Mouse (Mus musculus): ENCODE results near the gene Anapc15.

Anapc15 gene

DNA sequence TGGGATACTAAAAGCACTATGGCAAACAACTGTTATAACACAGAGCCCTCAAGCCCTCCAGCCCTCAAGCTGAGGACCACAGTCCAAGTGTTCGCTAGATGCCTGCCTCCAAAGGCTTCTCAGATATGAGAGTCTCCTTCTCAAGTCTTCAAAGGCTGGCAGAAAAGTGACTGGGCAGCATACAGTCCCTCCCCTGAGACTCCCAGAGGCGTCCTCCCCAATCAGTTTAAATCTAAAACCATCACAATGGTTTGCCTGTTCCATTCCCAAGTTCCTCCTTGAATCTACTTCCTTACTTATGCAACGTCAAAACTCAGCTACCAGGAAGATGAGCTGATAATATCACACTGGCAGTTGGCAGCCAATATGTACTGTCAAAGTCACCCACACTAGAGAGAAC, at the start of gene Anapc15:
Gene Anapc15 (plus strand): TSS at position 301 of the 400 bp plus-strand sequence.
- DNase-seq (ENCODE audit: extremely low spot score, low read depth, low spot score), result no peak

DNA sequence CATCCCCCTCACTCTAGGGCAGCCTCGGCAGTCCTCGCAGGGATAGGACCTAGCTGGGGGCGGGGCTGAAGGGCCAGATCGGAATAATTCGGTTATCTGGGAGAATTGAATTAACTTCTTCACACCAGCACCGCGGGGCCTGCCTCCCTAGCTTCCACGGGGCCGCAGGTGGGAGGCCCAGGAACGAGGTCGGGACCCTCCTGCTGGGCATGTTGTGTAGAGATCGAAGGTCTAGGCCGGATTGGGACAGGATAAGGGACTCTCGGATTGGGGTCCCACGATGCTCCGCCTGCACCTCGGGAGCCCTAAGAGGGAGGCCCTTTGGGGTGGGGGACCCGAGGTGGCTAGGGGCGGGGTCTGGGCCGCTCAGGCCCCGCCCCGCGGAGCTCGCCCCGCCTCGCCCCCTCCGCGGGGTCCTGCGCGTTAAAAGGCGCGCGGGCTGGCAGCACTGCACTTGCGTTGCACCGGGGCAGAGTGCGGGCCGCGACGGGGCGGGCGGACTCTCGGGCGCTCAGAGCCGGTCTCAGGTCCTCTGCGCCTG, 45.6 kb upstream of the Anapc15 start, which contains the start of gene Phox2a:
Gene Phox2a (plus strand): TSS at position 453 of the 541 bp plus-strand sequence.
- DNase-seq (ENCODE audit: extremely low spot score, low read depth, low spot score), result no peak

DNA sequence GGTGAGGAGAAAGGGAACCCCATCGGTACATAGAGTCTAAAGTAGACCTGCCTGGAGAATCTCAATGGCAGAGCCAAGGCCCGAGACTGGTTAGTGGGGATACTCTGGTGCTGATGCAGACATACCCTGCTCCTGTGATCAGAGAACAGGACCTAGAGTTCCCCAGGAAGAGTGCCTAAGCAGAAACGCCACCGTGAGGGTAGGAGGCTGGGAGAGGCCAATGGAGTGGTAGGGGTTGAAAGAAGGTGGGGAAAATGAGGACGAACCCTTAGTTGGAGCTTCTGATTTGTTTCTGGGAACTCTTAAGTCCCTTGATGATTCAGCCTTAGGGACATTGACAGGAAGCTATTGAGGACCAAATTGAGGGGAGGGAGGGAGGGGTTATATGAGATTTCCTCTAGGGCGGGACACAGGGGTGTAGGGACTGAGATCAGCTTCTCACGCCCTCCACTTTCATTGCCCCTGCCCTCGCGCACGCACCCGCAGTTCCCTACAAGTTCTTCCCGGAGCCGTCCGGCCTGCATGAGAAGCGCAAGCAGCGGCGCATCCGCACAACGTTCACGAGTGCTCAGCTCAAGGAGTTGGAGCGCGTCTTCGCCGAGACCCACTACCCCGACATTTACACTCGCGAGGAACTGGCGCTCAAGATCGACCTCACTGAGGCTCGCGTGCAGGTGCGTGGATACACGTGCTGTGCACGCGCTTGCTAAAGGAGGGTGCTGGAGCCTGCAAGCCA, 43.1 kb upstream of the Anapc15 start:
- no peak for DNase-seq (ENCODE audit: extremely low spot score, low read depth, low spot score)

DNA sequence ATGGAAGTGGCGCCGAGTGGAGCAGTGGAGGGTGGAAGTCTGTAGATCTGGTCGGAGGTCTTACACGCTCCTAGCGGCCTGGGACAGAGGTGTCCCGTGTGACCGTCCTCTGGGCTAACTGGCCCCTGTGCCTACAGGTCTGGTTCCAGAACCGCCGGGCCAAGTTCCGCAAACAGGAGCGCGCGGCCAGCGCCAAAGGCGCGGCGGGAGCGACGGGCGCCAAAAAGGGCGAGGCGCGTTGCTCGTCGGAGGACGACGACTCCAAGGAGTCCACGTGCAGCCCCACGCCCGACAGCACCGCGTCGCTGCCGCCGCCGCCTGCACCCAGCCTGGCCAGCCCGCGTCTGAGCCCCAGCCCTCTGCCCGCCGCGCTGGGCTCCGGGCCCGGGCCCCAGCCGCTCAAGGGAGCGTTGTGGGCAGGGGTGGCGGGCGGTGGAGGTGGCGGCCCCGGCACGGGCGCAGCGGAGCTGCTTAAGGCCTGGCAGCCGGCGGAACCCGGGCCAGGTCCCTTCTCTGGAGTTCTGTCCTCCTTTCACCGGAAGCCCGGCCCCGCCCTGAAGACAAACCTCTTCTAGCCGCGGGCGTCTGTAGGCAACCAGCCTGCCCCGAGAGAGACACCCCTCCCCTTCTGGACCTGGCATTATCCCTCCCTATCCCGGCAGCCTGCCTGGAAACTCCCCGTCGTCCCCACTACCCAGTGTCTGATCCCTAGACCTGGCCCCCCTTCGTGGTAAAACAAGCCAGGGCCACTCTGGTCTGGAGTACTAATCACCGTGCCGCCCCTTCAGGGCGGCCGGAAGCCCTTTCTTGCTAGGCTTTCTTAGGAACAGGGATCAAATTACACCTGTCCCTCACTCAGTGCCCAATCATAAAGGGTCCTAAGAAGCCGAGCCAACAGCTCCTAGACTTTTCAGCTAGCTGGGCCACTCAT, 41.7 kb upstream of the Anapc15 start:
- DNase-seq (ENCODE audit: extremely low spot score, low read depth, low spot score), result peak; percentile 86

DNA sequence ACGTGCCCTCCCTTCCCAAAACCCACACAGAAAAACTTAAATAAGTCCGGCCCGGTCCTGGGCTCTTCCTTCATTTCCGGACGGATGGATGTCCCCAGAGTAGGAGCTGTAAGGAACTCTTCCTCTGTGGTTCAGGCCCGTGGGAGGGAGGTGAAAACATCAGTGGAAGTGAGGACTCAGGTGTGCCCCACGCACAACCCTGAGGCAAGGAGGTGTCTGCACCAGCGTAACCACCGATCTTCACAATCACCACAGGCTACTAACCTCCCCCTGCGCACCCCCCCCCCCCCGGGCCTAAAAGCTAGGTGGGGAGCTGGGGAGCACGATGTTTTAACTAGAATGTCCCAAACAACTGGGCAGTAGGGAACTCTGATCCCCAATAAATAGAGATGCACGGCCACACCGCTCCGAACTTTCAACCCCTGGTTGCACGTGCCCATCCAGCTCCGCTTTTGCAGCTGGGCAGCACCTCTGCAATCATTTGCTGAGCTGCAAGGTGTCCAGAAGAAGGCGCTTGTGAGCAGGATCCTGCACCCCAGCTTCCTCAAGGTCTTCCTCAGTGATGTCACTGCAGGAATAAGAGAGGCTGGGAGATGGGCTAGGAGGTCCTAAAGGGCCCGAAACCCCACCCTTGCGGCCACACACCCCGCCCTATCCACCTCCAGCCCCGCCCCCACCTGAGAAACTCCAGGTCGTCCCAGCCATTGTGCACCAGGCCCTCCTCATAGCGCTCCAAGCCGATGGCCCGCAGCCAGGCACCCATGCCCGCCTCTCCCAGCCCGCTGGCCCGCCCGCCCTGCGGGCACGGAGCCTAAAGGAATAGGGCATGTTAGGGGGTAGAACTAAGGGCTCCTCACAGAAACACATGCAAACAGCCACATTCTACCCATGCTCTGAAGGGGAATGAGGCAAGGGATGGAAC, 40.4 kb upstream of the Anapc15 start:
- DNase-seq (ENCODE audit: extremely low spot score, low read depth, low spot score), result no peak

DNA sequence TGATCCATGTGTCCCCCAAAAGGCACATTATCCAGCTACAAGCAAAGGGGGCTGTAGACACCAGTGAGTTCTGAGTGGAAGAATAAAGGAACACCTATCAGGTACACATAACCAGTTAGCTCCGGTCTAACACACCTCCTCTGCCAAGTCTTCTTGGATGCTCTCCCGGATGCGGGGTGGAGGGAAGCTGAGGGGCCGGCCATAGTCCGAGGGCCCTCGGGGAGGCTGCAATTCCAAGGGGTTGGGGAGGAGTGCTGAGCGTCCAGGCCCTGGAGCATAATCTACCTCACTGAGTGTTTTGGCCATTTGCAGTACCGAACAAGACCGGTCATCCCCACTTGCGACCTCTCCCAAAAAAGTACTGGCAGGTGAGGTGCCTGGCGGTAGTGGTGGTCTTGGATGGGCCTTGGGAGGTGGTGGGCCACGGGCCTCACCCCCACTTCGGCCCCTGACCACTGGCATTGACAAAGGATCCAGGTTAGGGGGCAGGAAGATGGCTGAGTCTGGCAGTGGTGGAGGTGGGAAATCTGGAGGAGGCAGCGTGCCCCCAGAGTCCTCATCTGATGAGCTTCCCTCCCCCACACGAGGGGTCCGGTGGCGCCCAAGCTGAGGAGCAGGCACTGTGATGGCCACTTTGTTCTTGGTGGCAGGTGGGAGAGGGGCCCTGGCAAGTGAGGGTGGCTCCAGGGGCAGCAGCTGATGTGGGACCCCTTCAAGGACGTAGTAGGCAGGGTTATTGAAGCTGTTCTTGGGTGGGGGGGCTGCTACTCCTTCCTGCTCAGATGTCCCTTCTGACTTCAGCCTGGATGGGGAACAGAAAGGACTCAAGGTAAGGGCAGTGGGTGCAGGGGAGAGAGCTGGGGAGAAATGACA, 39.5 kb upstream of the Anapc15 start:
- no peak for DNase-seq (ENCODE audit: extremely low spot score, low read depth, low spot score)

DNA sequence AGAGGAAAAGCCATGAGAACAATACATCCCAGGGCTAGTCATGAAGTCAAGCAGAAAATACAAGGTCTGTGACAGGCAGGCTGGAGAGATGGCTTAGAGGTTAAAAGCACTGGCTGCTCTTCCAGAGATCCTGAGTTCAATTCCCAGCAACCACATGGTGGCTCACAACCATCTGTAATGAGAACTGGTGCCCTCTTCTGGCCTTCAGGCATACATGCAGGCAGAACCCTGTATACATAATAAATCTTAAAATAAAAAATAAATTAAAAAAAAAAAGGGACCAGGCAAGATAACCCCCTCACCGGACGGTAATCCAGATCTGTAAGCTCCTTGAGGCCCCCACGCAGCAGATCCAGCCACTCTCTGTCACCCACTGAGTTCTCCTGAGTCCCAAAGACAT, 33.1 kb upstream of the Anapc15 start:
- DNase-seq (ENCODE audit: extremely low spot score, low read depth, low spot score), result no peak

DNA sequence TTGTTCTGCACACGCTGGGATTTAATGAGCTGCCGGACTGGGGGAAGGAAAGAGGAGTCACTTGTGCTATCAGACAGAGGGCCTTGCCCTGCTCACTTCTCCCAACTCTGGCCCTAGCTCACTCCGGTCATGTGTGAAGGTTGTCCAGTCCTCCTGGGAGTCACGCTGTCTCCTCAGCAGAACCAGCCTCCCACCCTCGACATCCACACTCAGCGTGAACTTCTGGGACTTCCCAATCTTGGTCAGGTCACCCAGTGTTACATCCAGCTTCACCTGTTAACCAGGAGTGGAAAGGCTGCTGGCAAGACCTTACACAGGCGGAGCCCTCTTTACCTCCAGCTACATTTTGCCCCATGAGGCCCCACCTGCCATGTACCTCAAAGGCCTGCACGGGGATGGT, 32.1 kb upstream of the Anapc15 start:
- DNase-seq (ENCODE audit: extremely low spot score, low read depth, low spot score), result no peak

DNA sequence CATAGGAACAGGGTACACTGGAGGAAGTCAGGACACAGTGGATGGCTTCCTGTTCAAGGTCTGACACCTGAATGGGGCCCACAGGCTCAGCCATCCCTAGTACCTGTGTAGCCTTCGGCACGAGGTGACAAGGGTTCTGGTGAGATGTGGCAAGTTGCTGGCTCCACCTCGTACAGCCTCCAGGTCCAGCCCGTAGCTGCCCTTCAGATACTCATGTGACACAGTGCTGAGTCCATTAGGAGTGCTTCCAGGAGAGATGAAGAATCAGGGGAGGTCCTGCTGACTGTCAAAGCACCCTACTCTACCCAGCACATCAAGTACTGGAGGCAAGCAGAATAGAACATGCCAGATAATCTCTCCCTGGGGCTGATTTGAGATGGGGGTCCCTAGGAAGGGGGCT, 31.1 kb upstream of the Anapc15 start:
- DNase-seq (ENCODE audit: extremely low spot score, low read depth, low spot score), result no peak

DNA sequence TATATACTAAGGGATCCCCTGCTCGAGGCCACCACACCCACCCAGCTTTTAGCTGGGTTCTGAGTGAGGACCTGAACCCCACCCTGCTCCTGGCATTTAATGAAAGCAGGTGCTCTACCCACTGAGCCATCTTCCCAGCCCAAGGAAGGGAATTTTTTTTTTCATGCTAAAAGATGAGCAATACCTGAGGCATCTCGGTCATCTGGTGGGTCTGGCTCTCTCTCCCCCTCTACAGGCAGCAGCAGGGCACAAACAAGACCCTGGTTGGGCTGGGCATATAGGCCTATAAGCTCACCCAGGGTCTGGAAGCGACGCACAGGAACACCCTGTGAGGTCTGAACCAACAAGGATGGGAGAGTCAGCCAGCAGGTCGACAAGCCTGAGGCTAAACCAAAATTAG, 30.2 kb upstream of the Anapc15 start:
- DNase-seq (ENCODE audit: extremely low spot score, low read depth, low spot score), result no peak

DNA sequence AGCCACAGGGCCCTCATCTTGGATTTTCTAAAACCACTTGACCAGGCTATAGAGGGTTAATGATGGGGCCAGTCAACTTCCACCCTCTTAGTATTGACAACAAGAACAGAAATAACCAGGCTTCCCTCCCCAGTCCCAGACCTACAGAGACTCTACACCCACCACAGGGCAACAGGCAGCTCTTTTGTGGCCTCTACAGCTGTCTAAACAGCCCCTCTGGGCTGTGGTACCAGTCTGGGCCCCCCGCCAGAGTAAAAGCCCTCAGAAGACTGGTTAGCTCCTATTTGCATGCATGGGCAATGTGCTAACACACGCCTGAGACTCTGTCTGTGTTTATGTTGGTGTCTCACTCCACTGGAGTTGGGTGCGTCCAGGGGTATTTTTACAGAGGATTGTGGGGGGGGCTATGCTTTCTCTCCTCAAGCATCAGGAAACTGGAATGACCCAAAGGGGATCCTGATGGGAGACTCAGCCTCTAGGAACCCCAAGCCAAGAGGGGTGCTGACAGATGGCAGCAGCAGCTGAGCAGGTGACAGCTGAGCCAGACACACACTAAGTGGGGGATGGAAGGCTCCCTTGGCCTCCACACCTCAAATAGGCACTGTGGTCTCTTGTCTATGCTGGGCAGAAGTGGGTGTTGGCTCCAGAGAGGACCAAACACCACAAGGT, 29.5 kb upstream of the Anapc15 start:
- DNase-seq (ENCODE audit: extremely low spot score, low read depth, low spot score), result no peak

DNA sequence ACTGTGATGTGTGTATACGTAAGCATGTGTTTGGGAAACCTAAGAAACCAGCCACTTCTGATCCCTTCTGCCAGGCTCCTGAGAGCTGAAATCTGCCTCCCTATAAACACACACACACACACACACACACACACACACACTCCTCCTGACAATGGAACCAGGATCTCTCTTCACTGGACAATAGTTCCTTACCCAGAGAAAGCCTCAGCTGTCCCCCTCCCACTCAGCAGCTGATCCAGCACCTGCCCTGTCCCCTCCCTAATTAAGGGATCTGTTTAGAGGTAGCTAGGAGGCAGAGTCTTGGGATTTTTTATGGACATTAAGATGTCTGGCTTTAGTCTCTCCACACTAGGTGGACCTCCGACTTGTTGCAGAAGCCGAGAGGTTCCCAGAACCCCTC, 28.6 kb upstream of the Anapc15 start:
- DNase-seq (ENCODE audit: extremely low spot score, low read depth, low spot score), result no peak

DNA sequence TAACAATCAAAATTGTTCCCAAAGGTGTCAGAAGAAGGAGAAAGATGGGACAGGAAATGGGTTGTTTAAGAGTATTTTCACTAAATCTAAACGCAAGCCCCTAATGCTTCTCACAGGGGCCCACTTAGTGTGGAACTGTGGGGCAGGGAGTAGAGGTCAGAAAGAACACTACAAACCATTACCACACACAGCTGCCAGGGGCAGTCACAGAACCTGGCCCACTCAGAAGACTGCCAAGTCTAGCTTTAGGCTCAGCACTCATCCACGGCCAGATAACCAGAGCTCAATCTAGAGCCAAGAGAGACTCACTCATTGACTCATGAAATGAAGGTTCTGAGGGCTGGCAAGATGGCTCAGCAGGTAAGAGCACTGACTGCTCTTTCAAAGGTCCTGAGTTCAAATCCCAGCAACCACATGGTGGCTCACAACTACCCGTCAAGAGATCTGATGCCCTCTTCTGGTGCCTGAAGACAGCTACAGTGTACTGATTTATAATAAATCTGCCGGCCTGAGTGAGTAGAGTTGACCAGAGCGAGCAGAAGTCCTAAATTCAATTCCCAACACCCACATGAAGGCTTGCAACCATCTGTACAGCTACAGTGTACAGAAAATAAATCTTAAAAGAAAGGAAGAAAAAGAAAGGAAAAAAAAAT, 27.9 kb upstream of the Anapc15 start:
- DNase-seq (ENCODE audit: extremely low spot score, low read depth, low spot score), result no peak

DNA sequence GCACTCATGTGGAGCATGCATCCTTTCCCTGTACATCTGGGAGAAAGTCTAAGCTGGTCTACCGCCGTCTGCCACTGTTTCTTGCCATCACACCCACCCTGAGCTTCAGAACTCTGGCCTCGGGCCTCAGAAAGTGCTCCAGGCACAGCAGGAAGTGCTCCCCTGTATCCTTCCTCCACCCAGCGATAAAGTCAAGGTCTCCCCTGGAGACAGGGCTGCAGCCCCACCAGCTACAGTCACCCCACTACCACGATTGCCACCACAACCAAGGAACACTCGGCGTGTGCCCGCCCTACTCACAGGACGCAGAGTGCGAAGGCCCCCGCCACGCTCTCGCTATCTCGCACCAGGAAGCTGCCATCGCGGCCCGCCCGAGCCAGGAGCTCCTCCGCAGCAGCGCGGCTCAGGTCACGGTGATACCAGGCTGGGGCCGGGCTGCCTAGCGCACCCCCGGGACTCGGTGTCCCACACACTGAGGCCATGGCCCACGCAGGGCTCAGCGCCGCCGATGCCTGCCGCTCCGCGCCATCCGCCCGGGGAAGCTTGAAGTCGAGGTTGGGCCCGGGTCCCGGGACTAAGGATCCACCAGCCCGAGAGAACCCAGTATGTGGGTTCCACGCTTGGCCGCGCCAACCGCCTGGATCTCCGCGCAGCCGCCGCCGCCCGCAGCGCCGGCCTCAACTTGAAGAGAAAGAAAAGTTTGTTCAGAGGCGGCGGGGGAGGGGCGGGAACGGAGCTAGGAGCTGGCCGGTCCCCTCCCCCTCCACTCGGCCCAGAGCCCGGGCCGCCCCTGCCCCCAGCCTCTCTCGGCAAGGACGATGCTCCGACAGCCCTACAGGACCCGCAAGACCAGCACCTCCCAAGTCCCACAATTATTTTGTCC, 27.0 kb upstream of the Anapc15 start:
- DNase-seq (ENCODE audit: extremely low spot score, low read depth, low spot score), result no peak

DNA sequence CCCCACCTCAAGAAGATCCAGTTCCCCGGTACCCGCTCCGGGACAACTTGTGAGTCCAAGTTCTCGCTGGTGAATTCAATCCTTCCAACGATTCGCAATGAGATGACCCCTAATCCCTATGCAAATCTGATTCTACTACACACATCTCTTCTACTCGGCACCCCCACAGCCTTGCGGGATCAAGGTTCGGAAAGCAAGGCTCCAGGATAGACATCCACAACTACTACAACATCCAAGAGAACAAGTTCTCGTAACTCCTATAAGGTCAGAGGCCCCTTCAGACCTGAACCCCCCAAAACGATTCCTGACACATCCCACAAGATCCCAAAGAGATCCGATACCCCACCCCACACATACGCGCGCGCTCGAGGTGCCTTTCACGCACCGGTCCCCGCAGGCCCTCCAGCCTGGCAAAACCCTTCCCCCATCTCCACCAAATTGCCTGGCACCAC, 26.3 kb upstream of the Anapc15 start:
- no peak for DNase-seq (ENCODE audit: extremely low spot score, low read depth, low spot score)

DNA sequence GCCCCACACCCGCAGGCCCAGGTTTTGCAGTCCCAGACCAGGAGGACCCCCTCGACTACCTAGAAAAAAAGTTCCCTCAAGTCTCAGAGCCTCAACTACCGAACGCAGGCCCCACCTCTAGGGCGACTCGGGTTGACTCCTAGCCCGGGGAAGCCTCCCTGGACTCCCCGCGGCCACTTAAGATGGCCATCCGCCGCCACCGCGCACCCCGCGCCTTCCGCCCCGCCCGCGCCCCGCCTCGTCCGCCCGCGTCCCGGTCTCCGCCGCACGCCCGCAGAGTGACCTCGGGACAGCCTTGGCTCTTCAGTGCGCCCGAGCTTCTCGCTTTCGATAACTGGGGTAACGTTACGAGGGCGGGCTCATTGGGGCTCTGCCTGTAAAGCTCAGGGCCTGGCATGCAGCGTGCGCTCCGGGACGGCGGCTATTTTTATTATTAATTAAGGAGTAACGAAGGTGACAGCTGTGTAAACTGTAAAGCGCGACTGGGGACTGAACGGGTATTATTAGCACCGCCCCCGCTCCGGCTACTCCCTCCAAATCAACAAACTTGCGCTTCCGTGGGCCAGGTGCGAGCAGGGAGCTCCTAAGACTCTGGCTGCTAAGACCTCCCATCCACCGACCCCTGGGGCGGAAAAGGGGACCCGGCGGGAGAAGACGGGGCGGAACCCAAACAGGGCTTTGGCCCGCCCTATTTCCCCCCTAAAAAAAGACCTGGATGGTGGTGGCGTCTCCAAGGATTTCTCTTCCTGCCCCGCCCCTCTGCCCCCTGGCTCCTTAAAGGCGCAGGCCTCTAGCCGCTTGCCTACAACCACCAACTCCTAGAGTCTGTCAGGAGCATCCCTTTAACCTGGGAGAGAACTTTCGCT, 25.7 kb upstream of the Anapc15 start, which contains the start of gene Inppl1:
Gene Inppl1 (minus strand): TSS at position 624 of the 866 bp plus-strand sequence.
- peak; percentile 58 for DNase-seq (ENCODE audit: extremely low spot score, low read depth, low spot score)

DNA sequence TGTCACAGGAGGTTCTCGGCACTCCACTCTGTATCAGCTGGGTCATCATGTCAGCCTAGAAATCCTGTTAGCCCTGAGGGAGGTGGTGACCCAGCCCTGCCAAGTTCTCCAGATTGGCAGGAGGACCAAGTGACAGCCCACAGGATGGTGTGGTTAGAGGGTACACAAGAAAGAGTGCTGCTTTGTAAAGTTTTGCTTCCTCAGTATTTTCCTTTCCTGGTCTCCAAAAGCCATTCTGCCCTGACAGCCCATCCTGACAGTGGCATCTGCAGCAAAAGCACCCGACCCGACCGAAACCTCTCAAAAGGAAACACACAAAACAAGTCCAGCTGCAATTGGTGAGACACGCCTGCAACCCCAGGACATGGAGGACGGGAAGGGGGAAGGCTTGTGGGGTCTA, 19.3 kb upstream of the Anapc15 start:
- DNase-seq (ENCODE audit: extremely low spot score, low read depth, low spot score), result no peak
